Mouse (Mus musculus): ENCODE results near the gene Cyp4x1.
"Not testable (repeated sequence)": the region's sequence is repeated elsewhere in the genome, so short reads cannot be mapped to it uniquely, and the experiment has no call there.

The Cyp4x1 gene

GRCm38 (mm10) chr4:115133621-115134295 is at the start of gene Cyp4x1:
Gene Cyp4x1, minus strand, starts transcription at chr4:115134281.
- peak; percentile 11 for DNase-seq (ENCODE audit: low read depth, low spot score)

GRCm38 (mm10) chr4:115176201-115176600 is 42.1 kb upstream of the Cyp4x1 start:
- not testable (repeated sequence) for DNase-seq (ENCODE audit: low read depth, low spot score)

GRCm38 (mm10) chr4:115174694-115175353 is 40.7 kb upstream of the Cyp4x1 start:
- no peak for DNase-seq (ENCODE audit: low read depth, low spot score)

- not testable (repeated sequence) for DNase-seq (ENCODE audit: low read depth, low spot score)
Measured at GRCm38 (mm10) chr4:115158963-115159362, 24.9 kb upstream of the Cyp4x1 start.

GRCm38 (mm10) chr4:115154723-115155122 is 20.6 kb upstream of the Cyp4x1 start:
- DNase-seq (ENCODE audit: low read depth, low spot score), result no peak

GRCm38 (mm10) chr4:115134296-115134630 is 182 bp upstream of the Cyp4x1 start:
- DNase-seq (ENCODE audit: low read depth, low spot score), result no peak

- DNase-seq (ENCODE audit: low read depth, low spot score), result no peak
Measured at GRCm38 (mm10) chr4:115133085-115133484, 996 bp downstream of the Cyp4x1 start.

- no peak for DNase-seq (ENCODE audit: low read depth, low spot score)
Measured at GRCm38 (mm10) chr4:115124713-115125112, 9.4 kb downstream of the Cyp4x1 start.

- no peak for DNase-seq (ENCODE audit: low read depth, low spot score)
Measured at GRCm38 (mm10) chr4:115123507-115123906, 10.6 kb downstream of the Cyp4x1 start.

- DNase-seq (ENCODE audit: low read depth, low spot score), result no peak
Measured at GRCm38 (mm10) chr4:115121608-115122007, 12.5 kb downstream of the Cyp4x1 start.

- DNase-seq (ENCODE audit: low read depth, low spot score), result no peak
Measured at GRCm38 (mm10) chr4:115121162-115121561, 12.9 kb downstream of the Cyp4x1 start.

- DNase-seq (ENCODE audit: low read depth, low spot score), result no peak
Measured at GRCm38 (mm10) chr4:115119642-115120041, 14.4 kb downstream of the Cyp4x1 start.

GRCm38 (mm10) chr4:115113266-115113665 is 20.8 kb downstream of the Cyp4x1 start:
- DNase-seq (ENCODE audit: low read depth, low spot score), result no peak

- DNase-seq (ENCODE audit: low read depth, low spot score), result no peak
Measured at GRCm38 (mm10) chr4:115111167-115111566, 22.9 kb downstream of the Cyp4x1 start.

- DNase-seq (ENCODE audit: low read depth, low spot score), result no peak
Measured at GRCm38 (mm10) chr4:115103510-115103909, 30.6 kb downstream of the Cyp4x1 start.

GRCm38 (mm10) chr4:115101682-115102081 is 32.4 kb downstream of the Cyp4x1 start:
- DNase-seq (ENCODE audit: low read depth, low spot score), result peak; percentile 46

- no peak for DNase-seq (ENCODE audit: low read depth, low spot score)
Measured at GRCm38 (mm10) chr4:115097146-115097496, 37.0 kb downstream of the Cyp4x1 start.

- no peak for DNase-seq (ENCODE audit: low read depth, low spot score)
Measured at GRCm38 (mm10) chr4:115096435-115097145, 37.5 kb downstream of the Cyp4x1 start.

GRCm38 (mm10) chr4:115095671-115096434 is 38.2 kb downstream of the Cyp4x1 start:
- DNase-seq (ENCODE audit: low read depth, low spot score), result no peak

GRCm38 (mm10) chr4:115094056-115094455 is 40.0 kb downstream of the Cyp4x1 start:
- DNase-seq (ENCODE audit: low read depth, low spot score), result no peak

GRCm38 (mm10) chr4:115093331-115093864 is 40.7 kb downstream of the Cyp4x1 start:
- DNase-seq (ENCODE audit: low read depth, low spot score), result no peak

GRCm38 (mm10) chr4:115091806-115092205 is 42.3 kb downstream of the Cyp4x1 start:
- DNase-seq (ENCODE audit: low read depth, low spot score), result no peak

Measured in WW6 (cell line).